Mouse (Mus musculus) E14TG2a.4 (cell line): ENCODE measurements around the gene Slc3a1.

Source experiments
- H3K27me3 ChIP-seq: 2 replicates; pipeline ENCODE4 v1.6.1; 2014; ENCODE audit warnings: low read length, control low read depth; ENCODE audit not compliant: insufficient read depth
- H3K36me3 ChIP-seq: 2 replicates; pipeline ENCODE4 v1.6.1; 2014; ENCODE audit warnings: low read length, control low read depth; ENCODE audit not compliant: insufficient read depth
- H3K4me1 ChIP-seq: replicated peaks from 2 replicates; pipeline ENCODE4 v1.6.1; 2014; ENCODE audit warnings: low read depth, low read length, control low read depth
- H3K4me3 ChIP-seq: replicated peaks from 2 replicates; pipeline ENCODE4 v1.5.1; 2014; ENCODE audit warnings: mild to moderate bottlenecking, low read length
- H3K9me3 ChIP-seq: 2 replicates; pipeline ENCODE4 v1.6.1; 2014; ENCODE audit warnings: low read length, control low read depth
- CTCF ChIP-seq: conservative IDR thresholded peaks from 2 replicates; pipeline ENCODE4 v1.5.1; 2014; ENCODE audit warnings: low read length
- NANOG ChIP-seq: IDR thresholded peaks from 2 replicates; pipeline ENCODE4 v1.6.1; 2014; ENCODE audit warnings: borderline replicate concordance, low read length, mixed read lengths
- POU5F1 ChIP-seq: IDR thresholded peaks from 2 replicates; pipeline ENCODE4 v1.6.1; 2014; ENCODE audit warnings: low read length, borderline replicate concordance

The Slc3a1 gene

GRCm38 (mm10) chr17:85027247-85027646 is 929 bp upstream of the Slc3a1 start:
- no peaks in the 10 kb centered on the region for H3K9me3 ChIP-seq
- TF ChIP-seq POU5F1 = no peak
- H3K27me3 ChIP-seq = no peaks in the 10 kb centered on the region; the same call in none of the 2 replicates
- H3K36me3 ChIP-seq = peaks cover 17% of the 10 kb centered on the region
- H3K4me1 ChIP-seq = peaks cover 21% of the 10 kb centered on the region
- H3K4me3 ChIP-seq = no peak overlapping the region

- Histone ChIP-seq H3K27me3 (peaks cover 3% of the 10 kb centered on the region), H3K9me3 (no peaks in the 10 kb centered on the region), H3K4me3 (no peak overlapping the region), H3K36me3 (peaks cover 17% of the 10 kb centered on the region), H3K4me1 (peaks cover 8% of the 10 kb centered on the region)
- TF ChIP-seq NANOG (no peak), POU5F1 (no peak), CTCF (no peak)
These were observed 621 bp downstream of the Slc3a1 start for GRCm38 (mm10) chr17:85028797-85029196.

GRCm38 (mm10) chr17:85030651-85031050 is 2.5 kb downstream of the Slc3a1 start:
- Histone ChIP-seq H3K27me3 (peaks cover 6% of the 10 kb centered on the region), H3K4me1 (no peaks in the 10 kb centered on the region; the same call in 1 of the 2 replicates), H3K36me3 (peaks cover 3% of the 10 kb centered on the region; the same call in 1 of the 2 replicates), H3K4me3 (no peak overlapping the region), H3K9me3 (no peaks in the 10 kb centered on the region)
- TF ChIP-seq CTCF (no peak), POU5F1 (no peak), NANOG (no peak)

- no peaks in the 10 kb centered on the region for H3K36me3 ChIP-seq
- no peak overlapping the region for H3K4me3 ChIP-seq
- H3K9me3 ChIP-seq = no peaks in the 10 kb centered on the region
- no peaks in the 10 kb centered on the region; the same call in 1 of the 2 replicates for H3K4me1 ChIP-seq
- no peak for TF ChIP-seq CTCF
- no peak for TF ChIP-seq NANOG
- TF ChIP-seq POU5F1 = no peak
- H3K27me3 ChIP-seq = peaks cover 6% of the 10 kb centered on the region
These were observed 4.9 kb downstream of the Slc3a1 start for GRCm38 (mm10) chr17:85033087-85033486.

- H3K9me3 ChIP-seq = no peaks in the 10 kb centered on the region
- no peak overlapping the region for H3K4me3 ChIP-seq
- H3K4me1 ChIP-seq = no peaks in the 10 kb centered on the region; the same call in 1 of the 2 replicates
- H3K36me3 ChIP-seq = no peaks in the 10 kb centered on the region
- TF ChIP-seq CTCF = no peak
- no peak for TF ChIP-seq NANOG
- TF ChIP-seq POU5F1 = no peak
- H3K27me3 ChIP-seq = peaks cover 6% of the 10 kb centered on the region
These were observed 5.9 kb downstream of the Slc3a1 start for GRCm38 (mm10) chr17:85034068-85034467.

GRCm38 (mm10) chr17:85037855-85038254 is 9.7 kb downstream of the Slc3a1 start:
- H3K36me3 ChIP-seq = no peaks in the 10 kb centered on the region
- H3K4me3 ChIP-seq = no peak overlapping the region
- no peak for TF ChIP-seq NANOG
- TF ChIP-seq CTCF = no peak
- no peak for TF ChIP-seq POU5F1
- no peaks in the 10 kb centered on the region; the same call in 1 of the 2 replicates for H3K4me1 ChIP-seq
- no peaks in the 10 kb centered on the region for H3K9me3 ChIP-seq
- peaks cover 6% of the 10 kb centered on the region for H3K27me3 ChIP-seq

GRCm38 (mm10) chr17:85038311-85038710 is 10.1 kb downstream of the Slc3a1 start:
- TF ChIP-seq POU5F1 (no peak), CTCF (peak; percentile 15; the same call in 1 of the 2 replicates)
- Histone ChIP-seq H3K4me3 (no peak overlapping the region), H3K36me3 (no peaks in the 10 kb centered on the region), H3K27me3 (peaks cover 3% of the 10 kb centered on the region), H3K4me1 (no peaks in the 10 kb centered on the region; the same call in 1 of the 2 replicates), H3K9me3 (no peaks in the 10 kb centered on the region)

- no peaks in the 10 kb centered on the region for H3K36me3 ChIP-seq
- H3K9me3 ChIP-seq = no peaks in the 10 kb centered on the region
- no peaks in the 10 kb centered on the region; the same call in 1 of the 2 replicates for H3K4me1 ChIP-seq
- H3K4me3 ChIP-seq = no peak overlapping the region
- H3K27me3 ChIP-seq = peaks cover 3% of the 10 kb centered on the region; the same call in 1 of the 2 replicates
- TF ChIP-seq NANOG = no peak
- TF ChIP-seq POU5F1 = no peak
- TF ChIP-seq CTCF = no peak
These were observed 10.6 kb downstream of the Slc3a1 start for GRCm38 (mm10) chr17:85038761-85039160.

- H3K4me1 ChIP-seq = no peaks in the 10 kb centered on the region
- no peak for TF ChIP-seq CTCF
- TF ChIP-seq POU5F1 = no peak
- TF ChIP-seq NANOG = no peak
- H3K9me3 ChIP-seq = no peaks in the 10 kb centered on the region
- H3K36me3 ChIP-seq = no peaks in the 10 kb centered on the region
- no peak overlapping the region for H3K4me3 ChIP-seq
- H3K27me3 ChIP-seq = no peaks in the 10 kb centered on the region
These were observed 12.7 kb downstream of the Slc3a1 start for GRCm38 (mm10) chr17:85040913-85041312.
